ENCODE assay signal across 8 mouse cellular contexts in genomic region chr3:21553159-21553758, GRCm38 (mm10).
DNase-seq lines count a peak whose midpoint lies in the region; ATAC-seq lines count a peak whose summit lies in the region.

No protein-coding gene starts in this region.

- peak; percentile 18 for DNase-seq in embryo, embryonic 10 days (ENCODE audit: low spot score)
- no peak for DNase-seq in embryo, embryonic 9.5 days (ENCODE audit: extremely low spot score)
- DNase-seq in right cerebral cortex, adult 2 months (ENCODE audit: low spot score in 2 of 2), result peak; percentile 54 to 55
- DNase-seq in right cerebral cortex, postnatal 4 days, result no peak
- peak; percentile 15 for DNase-seq in lung, postnatal 10 days
- peak; percentile 86 for DNase-seq in telencephalon, adult 2 months (ENCODE audit: low read depth, low spot score)
- no peak for DNase-seq in spleen, postnatal 14 days (ENCODE audit: low spot score in 2 of 2)

- no peak for ATAC-seq in cerebellum, adult (ENCODE audit: insufficient number of reproducible peaks, low FRiP score, low TSS enrichment)

Comparison
In these comparisons a context has a peak if more than half of its experiments do, and no peak if none do; other contexts are left out.
1. DNase-seq: peak in embryo, embryonic 10 days (single experiment), right cerebral cortex, adult 2 months (2 of 2), lung, postnatal 10 days (single experiment) and telencephalon, adult 2 months (single experiment); none in embryo, embryonic 9.5 days (single experiment), right cerebral cortex, postnatal 4 days (single experiment) and spleen, postnatal 14 days (0 of 2).